Mouse (Mus musculus) ES-Bruce4 (cell line): ENCODE results near the gene Gpc6.

Source experiments
- CTCF ChIP-seq: IDR thresholded peaks from one replicate; pipeline ENCODE4 v1.8.1; 2011; ENCODE audit warnings: low read depth, low read length
- EP300 ChIP-seq: IDR thresholded peaks from 2 replicates; pipeline ENCODE4 v1.6.1; 2011; ENCODE audit warnings: low read depth, low read length; ENCODE audit not compliant: insufficient read depth
- POLR2A ChIP-seq: IDR thresholded peaks from one replicate; pipeline ENCODE4 v1.8.1; 2011; ENCODE audit warnings: low read length; ENCODE audit not compliant: insufficient read depth

DNA sequence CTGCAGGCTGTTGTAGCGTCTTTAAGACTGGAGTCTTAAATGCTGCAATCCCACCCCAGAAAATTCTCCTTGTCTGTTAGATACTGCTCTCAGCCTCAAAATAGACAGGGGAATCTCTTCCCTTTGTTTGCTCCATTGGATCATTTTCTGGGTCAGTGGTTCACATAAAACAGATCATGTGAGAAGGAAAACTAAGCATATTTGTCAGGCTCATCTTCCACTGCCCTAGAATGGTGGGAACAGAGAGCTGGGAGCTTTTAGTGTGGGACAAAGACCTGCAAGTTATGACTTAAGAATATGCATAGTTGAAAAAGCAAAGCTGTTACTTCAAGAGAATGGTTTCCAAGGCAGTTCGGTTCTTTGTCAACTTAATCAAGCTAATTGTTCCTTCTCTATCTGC, 136.4 kb downstream of the Gpc6 start:
- TF ChIP-seq CTCF (no peak), POLR2A (no peak), EP300 (no peak)
